Mouse (Mus musculus) forebrain, embryonic 14.5 days (tissue): Measurements from ENCODE around the gene Fahd2a. TPM values are rescaled to one million over a fixed set of nuclear protein-coding genes. Genes with fewer than 3 reads are reported as not detected.

Experiments
- polyA plus RNA-seq: library from polyadenylated mRNA; unstranded; fragments of >200 nt; fragmentation: Nextera tagmentation; extraction: Ambion mirVana; gene quantifications from 2 replicates; pipeline ENCODE4 v1.2.1, GENCODE M21; 2014

The Fahd2a gene
- polyA plus RNA-seq, 1 experiment from 2014 or later = 32.1 TPM

Other genes starting within 250 kb of the Fahd2a start
- 1.5 and 1.9 TPM in 2 replicates for gene 1810024B03Rik, start 236.3 kb downstream of the Fahd2a start, polyA plus RNA-seq
- 68.1 and 68.4 TPM in 2 replicates for gene Snrnp200, start 236.2 kb downstream of the Fahd2a start, polyA plus RNA-seq
- gene Ciao1, start 196.7 kb downstream of the Fahd2a start, polyA plus RNA-seq = 64.3 and 67.7 TPM in 2 replicates
- gene Tmem127, start 196.7 kb downstream of the Fahd2a start, polyA plus RNA-seq = 24.4 and 27.8 TPM in 2 replicates
- gene Stard7, start 174.3 kb downstream of the Fahd2a start, polyA plus RNA-seq = 102 and 109 TPM in 2 replicates
- gene Dusp2, start 108.4 kb downstream of the Fahd2a start, polyA plus RNA-seq = 5.6 and 7.4 TPM in 2 replicates
- gene Astl, start 105.9 kb downstream of the Fahd2a start, polyA plus RNA-seq = not detected in 2 replicates
- 0.36 and 0.43 TPM in 2 replicates for gene Adra2b, start 81.4 kb downstream of the Fahd2a start, polyA plus RNA-seq
- 0.21 TPM in 1 of 2 replicates, not detected in the other for gene Gpat2, start 19.4 kb downstream of the Fahd2a start, polyA plus RNA-seq
- 13.8 and 15.1 TPM in 2 replicates for gene Kcnip3, start 77.5 kb upstream of the Fahd2a start, polyA plus RNA-seq
- gene Prom2, start 96.9 kb upstream of the Fahd2a start, polyA plus RNA-seq = 0.04 TPM in 1 of 2 replicates, not detected in the other
- gene Zfp661, start 142.5 kb upstream of the Fahd2a start, polyA plus RNA-seq = 9.1 and 9.4 TPM in 2 replicates
- gene Mrps5, start 142.7 kb upstream of the Fahd2a start, polyA plus RNA-seq = 156 and 172 TPM in 2 replicates
- 0.80 and 1.1 TPM in 2 replicates for gene Mal, start 212.1 kb upstream of the Fahd2a start, polyA plus RNA-seq